11 mouse cellular contexts compared by ENCODE assay signal in genomic region chr5:129299456-129299765, GRCm38 (mm10).
DNase-seq lines count a peak whose midpoint lies in the region; ATAC-seq and TF ChIP-seq lines count a peak whose summit lies in the region.
"Had no signal": no experiment of that assay in that cellular context is flagged by ENCODE, and none has a peak within 500 bp of the region (broad histone marks: within the 10 kb centered on the region; RNA-seq: fewer than 3 reads in every experiment).

No protein-coding gene starts in this region.

- H3K27me3 ChIP-seq in kidney, embryonic 16.5 days (ENCODE audit: insufficient read depth, low read length), result no peaks in the 10 kb centered on the region
- no peaks in the 10 kb centered on the region for H3K27me3 ChIP-seq in stomach, postnatal 0 days (ENCODE audit: control insufficient read depth, insufficient read depth, low read length)

- no peak for TF ChIP-seq EP300 in stomach, postnatal 0 days (optimal IDR thresholded peaks at IDR 0.05)

- H3K9me3 ChIP-seq in kidney, embryonic 16.5 days (ENCODE audit: low read length), result no peaks in the 10 kb centered on the region
- H3K9me3 ChIP-seq in stomach, postnatal 0 days (ENCODE audit: control insufficient read depth, low read length), result no peaks in the 10 kb centered on the region
- H3K9me3 ChIP-seq: embryonic facial prominence, embryonic 12.5 days had no signal

- no peak overlapping the region for H3K9ac ChIP-seq in kidney, embryonic 16.5 days (replicated peaks; ENCODE audit: low read length)
- H3K9ac ChIP-seq in stomach, postnatal 0 days (ENCODE audit: low read length), result no peak overlapping the region
- H3K9ac ChIP-seq: embryonic facial prominence, embryonic 12.5 days had no signal

- H3K4me2 ChIP-seq in kidney, embryonic 16.5 days (replicated peaks; ENCODE audit: low read depth, low read length), result no peak overlapping the region
- no peak overlapping the region for H3K4me2 ChIP-seq in stomach, postnatal 0 days (replicated peaks; ENCODE audit: low read depth)
- H3K4me2 ChIP-seq: embryonic facial prominence, embryonic 12.5 days had no signal

- H3K36me3 ChIP-seq in kidney, embryonic 16.5 days (ENCODE audit: insufficient read depth, low read length), result no peaks in the 10 kb centered on the region
- H3K36me3 ChIP-seq in stomach, postnatal 0 days (ENCODE audit: control insufficient read depth, insufficient read depth, low read length), result no peaks in the 10 kb centered on the region
- H3K36me3 ChIP-seq: embryonic facial prominence, embryonic 12.5 days had no signal

- peak; percentile 7 to 27 for DNase-seq in heart, adult 18-20 months
- DNase-seq in heart, postnatal 4 days, result no peak
- peak; percentile 12 for DNase-seq in right cerebral cortex, postnatal 25 days
- no peak for DNase-seq in right cerebral cortex, postnatal 36 days (ENCODE audit: low spot score in 2 of 2)
- no peak for DNase-seq in stomach, postnatal 0 days (ENCODE audit: low spot score)
- no peak for DNase-seq in cerebellum, postnatal 36 days
- DNase-seq in ovary, adult 18-20 months (ENCODE audit: low spot score), result no peak
- DNase-seq: right cerebral cortex, postnatal 14 days had no signal

- H3K4me3 ChIP-seq in kidney, embryonic 16.5 days (ENCODE audit: low read length), result no peak overlapping the region
- H3K4me3 ChIP-seq in stomach, postnatal 0 days (ENCODE audit: low read depth, low read length), result no peak overlapping the region
- H3K4me3 ChIP-seq: embryonic facial prominence, embryonic 12.5 days had no signal

- no peak overlapping the region for H3K27ac ChIP-seq in kidney, embryonic 16.5 days (ENCODE audit: low read length)
- H3K27ac ChIP-seq in stomach, postnatal 0 days (replicated peaks), result no peak overlapping the region
- H3K27ac ChIP-seq: embryonic facial prominence, embryonic 12.5 days had no signal

- WGBS in kidney, embryonic 16.5 days, result 25% methylated on average over 2 of the region's 2 CpGs
- whole genome bisulfite sequencing in stomach, postnatal 0 days, result 44% methylated on average over 2 of the region's 2 CpGs

- H3K4me1 ChIP-seq in kidney, embryonic 16.5 days (ENCODE audit: insufficient read depth, low read length), result peaks cover 25% of the 10 kb centered on the region
- H3K4me1 ChIP-seq in stomach, postnatal 0 days (replicated peaks; ENCODE audit: control insufficient read depth, insufficient read depth), result no peaks in the 10 kb centered on the region
- H3K4me1 ChIP-seq: embryonic facial prominence, embryonic 12.5 days had no signal

- ATAC-seq in kidney, embryonic 16.5 days (ENCODE audit: low FRiP score, low TSS enrichment), result 0 out of 2 replicates have a peak, but pooled peaks have one; percentile 43
- peak; percentile 50; the same call in 1 of the 2 replicates for ATAC-seq in stomach, postnatal 0 days (ENCODE audit: low FRiP score, low TSS enrichment)
- ATAC-seq: CD4-positive, CD25-positive, alpha-beta regulatory T cell, adult 4 months had no signal

- TF ChIP-seq CTCF in stomach, postnatal 0 days (IDR thresholded peaks at IDR 0.05; ENCODE audit: low read depth), result no peak

Comparison
In these comparisons a context has a peak if more than half of its experiments do, and no peak if none do; other contexts are left out.
1. DNase-seq: peak in heart, adult 18-20 months (2 of 2) and right cerebral cortex, postnatal 25 days (single experiment); none in heart, postnatal 4 days (single experiment), right cerebral cortex, postnatal 36 days (0 of 2), stomach, postnatal 0 days (single experiment), cerebellum, postnatal 36 days (0 of 2) and ovary, adult 18-20 months (single experiment).